Mouse (Mus musculus) gastrocnemius, postnatal 4 days (tissue): ENCODE measurements around the gene Ugt1a6a. TPM values are rescaled to one million over a fixed set of nuclear protein-coding genes. Genes with fewer than 3 reads are reported as not detected.

ENCODE experiments used
- DNase-seq, 2 experiments: peaks; one replicate each; pipeline ENCODE4 v3.0.0; 2021 to 2022; ENCODE audit warnings: low spot score in 2 of 2, mixed read lengths in 2 of 2
- total RNA-seq, 2 experiments: library from RNA; stranded (reverse); gene quantifications; 2 replicates each; pipeline ENCODE4 v1.2.3; 2021

Gene Ugt1a6a
- total RNA-seq, 2 experiments from 2014 or later: 1.9 to 2.0 TPM

GRCm38 (mm10) chr1:88245881-88246280 is 111.3 kb downstream of the Ugt1a6a start:
- DNase-seq: no peak

GRCm38 (mm10) chr1:88246386-88246785 is 111.8 kb downstream of the Ugt1a6a start:
- no peak for DNase-seq

- DNase-seq: no peak
These were observed 113.1 kb downstream of the Ugt1a6a start for GRCm38 (mm10) chr1:88247660-88248059.

DNA sequence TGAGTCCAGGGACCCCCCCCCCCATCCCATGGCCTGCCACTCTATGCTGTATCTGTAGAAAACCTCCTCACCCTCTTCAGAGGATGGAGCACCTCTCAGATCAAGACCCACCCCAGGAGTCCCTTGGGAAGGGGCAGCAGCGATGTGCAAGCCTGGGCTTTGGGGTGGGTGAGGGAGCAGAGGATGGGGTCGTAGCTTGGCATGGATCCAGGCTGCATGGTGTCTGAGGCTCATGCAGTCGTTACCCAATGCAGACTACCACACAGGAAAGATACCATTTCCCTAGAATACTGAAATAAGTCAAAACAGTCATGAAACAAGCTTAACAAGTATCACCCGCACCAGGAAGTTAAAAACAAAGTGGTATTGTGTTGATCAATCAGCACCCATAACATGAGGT is 114.0 kb downstream of the Ugt1a6a start:
- no peak for DNase-seq

DNA sequence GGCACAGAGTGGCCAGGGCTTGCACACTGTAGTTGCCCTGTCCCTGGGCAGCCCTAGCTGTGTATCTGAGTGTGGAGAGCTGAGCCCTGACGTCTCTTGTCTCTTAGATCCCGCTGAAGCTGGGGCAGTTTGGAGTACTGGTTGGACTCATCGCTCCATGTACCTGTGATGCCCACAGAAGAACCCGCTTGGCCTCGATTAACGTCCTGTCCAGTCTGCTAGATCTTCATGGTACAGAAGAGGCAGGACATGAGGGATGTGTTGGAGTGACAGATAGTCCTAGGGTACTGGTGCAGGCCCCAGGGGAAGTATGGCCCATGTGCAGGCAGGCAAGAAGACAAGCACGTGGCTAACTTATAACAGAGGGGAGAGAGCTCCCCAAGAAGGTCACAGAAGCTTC is 115.0 kb downstream of the Ugt1a6a start:
- no peak for DNase-seq

DNA sequence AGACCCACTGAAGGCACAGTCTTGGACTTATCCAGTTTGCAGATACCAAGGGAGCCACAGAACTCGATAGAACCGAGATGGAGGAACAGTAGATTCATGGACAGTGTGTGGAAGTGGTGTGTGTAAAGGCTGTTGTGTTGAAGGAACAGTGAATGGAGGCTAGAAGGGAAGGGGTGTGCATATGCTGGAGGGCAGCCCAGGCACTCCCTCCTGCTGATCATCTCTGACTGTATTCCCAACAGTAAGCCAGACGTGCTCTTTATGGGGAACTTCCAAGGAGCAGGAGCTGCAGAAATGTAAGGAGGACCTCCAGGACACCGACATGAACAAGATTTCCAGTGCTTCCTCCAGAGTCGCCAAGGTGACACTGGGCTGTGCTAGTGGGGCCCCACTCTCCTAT is 115.4 kb downstream of the Ugt1a6a start:
- DNase-seq: no peak

DNA sequence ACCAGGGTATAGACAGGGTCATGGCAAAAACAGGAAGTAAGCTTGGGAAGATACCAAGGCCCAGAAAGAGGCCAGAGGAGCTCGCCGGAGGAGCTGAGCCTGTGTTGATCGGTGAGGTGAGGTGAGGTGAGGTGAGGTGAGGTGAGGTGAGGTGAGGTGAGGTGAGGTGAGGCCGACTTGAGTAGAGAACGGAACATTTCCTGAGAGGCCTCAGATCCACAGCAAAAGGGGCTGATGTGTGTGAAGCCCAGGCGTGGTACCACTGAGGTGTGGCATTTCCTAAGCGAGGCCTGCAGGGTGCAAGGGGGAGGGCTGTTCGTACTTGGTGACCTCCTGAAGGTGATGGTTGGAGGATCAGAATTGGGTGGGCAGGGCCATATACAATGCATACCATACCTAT is 118.5 kb downstream of the Ugt1a6a start:
- DNase-seq: no peak

DNA sequence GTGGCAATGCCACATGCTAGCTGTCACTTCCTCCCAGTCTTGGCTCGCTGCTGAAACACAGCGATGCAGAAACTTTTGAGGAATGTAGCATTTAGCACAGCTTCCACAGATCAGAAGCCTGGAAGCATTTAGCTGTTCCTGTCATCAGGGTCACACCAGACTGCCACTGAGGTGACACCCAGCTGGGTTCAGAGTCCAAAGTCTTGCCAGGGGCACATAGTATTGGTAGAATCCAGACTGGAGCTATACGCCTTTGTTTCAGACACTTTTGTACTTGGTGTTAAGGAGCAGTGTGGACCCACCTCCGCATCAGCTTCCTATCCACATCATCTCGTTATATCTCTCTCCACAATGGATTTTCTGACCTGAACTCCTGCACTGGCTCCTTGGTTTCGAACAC is 118.9 kb downstream of the Ugt1a6a start:
- no peak for DNase-seq

DNA sequence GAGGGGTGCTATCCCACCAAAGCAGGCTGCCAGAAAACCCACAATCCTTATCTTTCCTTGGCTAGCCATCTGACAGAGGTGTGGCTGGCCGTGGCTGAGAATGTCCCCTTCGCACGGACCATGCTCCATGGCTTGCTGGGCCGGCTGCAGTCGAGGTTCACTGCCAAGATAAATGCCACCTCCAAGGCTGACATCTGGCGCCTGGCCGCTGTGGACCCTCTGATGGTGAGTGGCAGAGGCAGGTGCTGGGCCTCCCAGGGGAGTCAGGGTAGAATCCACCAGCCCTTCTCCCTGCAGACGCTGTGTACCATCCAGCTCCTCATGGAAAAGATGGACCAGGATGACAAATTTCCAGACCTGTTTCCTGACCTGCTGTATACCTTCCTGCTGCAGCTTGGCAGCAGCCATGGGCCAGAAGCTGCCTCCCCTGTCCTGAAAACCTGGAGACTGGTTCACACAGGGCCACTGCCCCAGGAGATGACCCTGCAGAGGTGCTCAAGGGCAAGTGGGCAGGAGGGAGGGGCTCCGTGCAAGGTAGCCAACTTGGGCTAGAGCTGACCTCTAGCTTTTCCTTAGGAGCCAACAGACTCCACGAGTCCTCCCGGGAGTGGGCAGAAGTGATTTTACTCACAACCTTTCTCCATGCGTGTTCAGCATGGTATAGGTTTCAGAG is 120.3 kb downstream of the Ugt1a6a start:
- DNase-seq: peak; percentile 75 to 83

DNA sequence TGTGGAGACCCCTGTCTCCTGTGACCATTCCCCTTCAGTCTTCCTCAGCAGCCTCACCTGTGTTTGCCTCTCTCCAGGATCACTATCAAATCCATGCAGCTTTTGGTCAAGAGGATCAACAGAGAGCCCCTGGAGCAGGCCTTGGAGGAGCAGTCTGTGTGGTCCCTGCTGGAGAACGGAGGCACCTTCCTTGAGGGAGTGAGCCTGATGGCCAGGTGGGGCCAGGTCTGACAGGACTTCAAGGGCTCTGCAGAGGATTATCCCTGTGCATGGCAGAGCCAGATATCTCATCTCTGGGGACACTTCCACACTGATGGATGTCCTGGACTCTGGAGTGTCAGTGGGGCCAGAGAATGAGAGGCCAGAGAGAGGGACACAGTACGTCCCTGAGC is 120.9 kb downstream of the Ugt1a6a start:
- DNase-seq: peak in 1 of 2 experiments; percentile 53

- peak in 1 of 2 experiments; percentile 61 for DNase-seq
These were observed 121.6 kb downstream of the Ugt1a6a start for GRCm38 (mm10) chr1:88255989-88256754.

DNA sequence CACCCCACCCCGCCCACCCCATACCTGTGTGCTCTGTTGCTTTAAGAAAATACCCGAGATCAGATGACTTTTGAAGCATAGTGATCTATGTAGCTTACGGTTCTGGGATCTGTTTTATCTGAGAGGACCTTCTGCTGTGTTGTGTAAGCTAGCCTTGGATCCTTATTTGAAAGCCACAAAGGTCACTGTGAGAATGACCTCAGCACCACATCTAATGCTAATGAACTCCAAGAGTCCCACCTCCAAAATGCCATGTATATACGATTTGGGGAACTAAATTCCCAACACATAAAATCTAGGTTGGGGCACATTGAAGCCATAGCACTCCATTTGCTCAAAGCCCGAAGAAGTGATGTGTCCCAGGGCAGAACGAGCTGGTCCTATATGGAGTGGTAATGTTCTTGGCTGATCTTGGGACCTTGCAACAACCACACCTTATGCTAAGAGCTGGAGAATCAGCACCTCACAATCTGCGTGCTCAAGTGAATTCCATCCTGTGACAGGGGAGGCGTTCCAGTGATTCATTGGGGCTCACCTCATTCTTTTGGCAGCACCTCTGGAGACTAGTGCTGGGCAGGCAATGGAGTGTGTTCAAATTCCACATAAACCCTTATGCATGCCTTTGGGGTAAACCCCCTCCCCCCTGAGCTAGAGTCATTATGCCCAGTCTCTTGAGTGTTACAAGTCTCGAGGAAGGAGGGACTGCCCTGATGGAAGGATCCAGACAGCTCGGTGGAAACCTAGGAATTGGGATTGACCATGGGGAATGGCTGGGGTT is 122.5 kb downstream of the Ugt1a6a start:
- no peak for DNase-seq

GRCm38 (mm10) chr1:88257681-88258080 is 123.1 kb downstream of the Ugt1a6a start:
- peak in 1 of 2 experiments; percentile 51 for DNase-seq

GRCm38 (mm10) chr1:88258361-88258760 is 123.8 kb downstream of the Ugt1a6a start:
- DNase-seq: no peak

DNA sequence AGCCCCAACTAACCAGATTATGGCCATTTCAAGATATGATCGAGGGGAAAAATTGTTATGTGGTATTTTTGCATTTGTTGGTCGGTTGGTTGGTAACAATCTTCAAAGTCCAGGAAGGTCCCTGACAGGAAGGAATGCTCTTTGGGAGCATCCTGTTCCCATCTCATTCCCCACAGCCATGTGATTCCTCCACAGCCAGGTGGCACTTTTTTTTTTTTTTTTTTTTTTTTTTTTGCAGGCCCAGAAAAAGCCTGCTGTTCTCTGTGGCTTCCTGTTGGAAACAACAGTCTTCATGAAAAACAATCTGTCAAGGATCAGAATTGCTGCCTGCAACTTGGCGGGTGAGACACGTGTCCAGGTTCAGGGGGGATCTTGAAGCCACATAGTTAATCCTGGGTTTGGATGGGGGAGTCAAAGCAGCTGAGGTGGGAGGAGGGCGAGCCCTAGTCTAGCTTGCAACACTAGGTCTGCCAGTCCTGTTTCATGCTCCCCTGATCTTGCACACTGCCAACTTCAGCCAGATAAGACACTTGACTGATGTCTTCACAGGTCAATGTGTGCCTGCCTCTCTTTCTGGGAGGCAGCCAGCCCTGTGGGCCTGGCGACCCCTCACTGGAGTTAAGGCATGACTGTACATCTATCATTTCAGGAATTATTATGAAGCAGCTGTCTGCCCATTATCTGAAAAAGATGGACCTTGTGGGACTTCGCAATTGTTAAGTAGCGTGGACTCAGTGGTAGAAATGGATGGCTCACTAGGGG is 124.5 kb downstream of the Ugt1a6a start:
- no peak for DNase-seq

- no peak for DNase-seq
These were observed 125.0 kb downstream of the Ugt1a6a start for GRCm38 (mm10) chr1:88259643-88260024.

DNA sequence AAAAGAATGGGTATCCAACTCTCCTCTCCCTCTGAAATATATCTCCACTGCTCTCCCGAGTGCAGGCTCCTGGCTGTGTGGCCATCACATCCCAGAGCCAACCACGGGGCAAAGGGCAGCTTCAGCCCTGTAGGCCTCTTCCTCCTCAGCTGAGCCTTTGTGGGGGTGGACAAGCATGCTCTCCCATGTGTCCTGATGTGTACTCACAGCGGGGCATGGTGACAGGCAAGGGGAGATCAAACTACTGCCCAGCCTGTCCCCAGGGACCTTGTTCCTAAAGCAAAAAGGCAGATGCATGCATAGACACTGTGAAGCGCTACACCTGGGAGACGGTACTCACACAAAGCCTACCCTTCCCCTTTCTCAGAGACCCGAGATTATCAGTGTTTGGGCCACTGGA is 125.5 kb downstream of the Ugt1a6a start:
- DNase-seq: peak; percentile 70 to 72

DNA sequence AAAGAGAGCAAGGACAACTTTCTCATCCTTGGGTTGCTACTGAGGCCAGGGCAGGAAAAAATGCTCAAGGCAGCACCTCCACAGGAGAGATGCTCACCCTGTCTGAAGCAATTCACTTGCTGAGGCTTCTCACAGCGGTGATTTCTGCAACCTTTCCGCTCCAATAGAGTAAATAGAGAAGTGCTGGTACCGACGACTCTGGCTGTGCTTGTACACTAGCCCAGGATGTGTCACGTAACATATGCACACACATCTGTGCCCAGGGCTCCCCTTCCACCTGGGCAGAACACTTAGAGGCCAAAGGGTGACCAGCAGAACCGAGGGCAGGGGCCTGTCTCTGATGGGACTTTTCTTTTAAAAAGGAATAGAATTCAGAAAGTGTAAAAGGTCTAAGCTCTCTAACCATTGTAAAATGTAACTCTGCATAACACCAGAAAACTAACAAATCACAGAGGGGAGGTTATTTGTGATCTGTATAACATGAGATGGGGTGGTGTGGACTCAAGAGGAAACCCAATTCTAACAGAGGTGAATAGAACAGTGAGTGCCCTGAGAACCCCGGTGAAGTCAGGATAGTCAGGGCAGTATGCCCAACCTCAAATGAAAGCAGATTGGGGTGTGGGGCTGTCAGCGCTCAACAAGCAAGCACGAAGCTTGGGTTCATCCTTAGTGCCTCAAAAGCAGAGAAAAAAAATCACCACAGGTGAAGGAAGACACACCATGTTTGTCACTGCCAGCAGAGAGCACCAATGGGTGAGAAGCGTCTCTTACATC is 126.2 kb downstream of the Ugt1a6a start:
- no peak for DNase-seq

- peak in 1 of 2 experiments; percentile 63 for DNase-seq
These were observed 127.1 kb downstream of the Ugt1a6a start for GRCm38 (mm10) chr1:88261706-88262105.

DNA sequence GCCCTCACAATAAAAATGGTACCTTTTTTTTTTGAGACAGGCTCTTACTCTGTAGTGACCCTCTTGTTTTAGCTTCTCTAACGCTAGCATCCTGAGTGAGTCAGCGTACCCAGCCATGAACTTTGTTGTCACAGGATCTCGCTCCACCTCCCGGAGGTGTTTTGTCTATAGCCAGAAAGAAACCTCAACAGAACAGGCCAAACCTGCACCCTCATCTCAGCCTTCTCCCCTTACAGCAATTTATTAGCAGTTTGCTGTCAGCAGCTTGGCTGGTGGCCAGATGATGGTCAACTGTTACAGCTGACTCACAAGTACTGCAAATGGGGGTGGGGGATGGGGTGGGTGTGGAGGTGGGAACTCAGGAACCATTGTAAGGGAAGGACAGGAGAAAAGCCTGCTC is 127.6 kb downstream of the Ugt1a6a start:
- DNase-seq: peak in 1 of 2 experiments; percentile 72
